Mouse (Mus musculus): ENCODE data around the gene Hnrnpll.

GRCm38 (mm10) chr17:80105348-80105978, 43.3 kb upstream of the Hnrnpll start:
- no peak for TF ChIP-seq CTCF (IDR thresholded peaks at IDR 0.05; ENCODE audit: low read depth, low read length)
- TF ChIP-seq POLR2A (IDR thresholded peaks at IDR 0.05; ENCODE audit: extremely low read depth, insufficient read depth, low read length), result no peak

All from liver, adult 2 months (tissue).